Mouse (Mus musculus): ENCODE results near the gene Fahd2a.
A peak's percentile ranks its signal among the peaks of the same experiment; 100 is the strongest.

GRCm38 (mm10) chr2:127453764-127454163 is 9.4 kb upstream of the Fahd2a start:
- TF ChIP-seq EP300 (optimal IDR thresholded peaks at IDR 0.05): no peak
- TF ChIP-seq CTCF (IDR thresholded peaks at IDR 0.05; ENCODE audit: low read depth): peak; percentile 95
